Mouse (Mus musculus) megakaryocyte, embryonic 14.5 days (primary cell): ENCODE measurements at regions not wholly inside any gene's neighbourhood (a gene's known extent, or its start where the extent isn't known, plus 50 kb on each side); places are given as distances from the start of the nearest gene placed in this dataset.

Experiments
- FLI1 ChIP-seq: IDR thresholded peaks from 2 replicates; pipeline ENCODE4 v1.6.1; 2012; ENCODE audit warnings: low read length, inconsistent platforms, mixed read lengths
- GATA1 ChIP-seq: IDR thresholded peaks from 3 replicates; pipeline ENCODE4 v1.6.1; 2012; ENCODE audit warnings: mixed read lengths, low read length, inconsistent platforms, borderline replicate concordance

- TF ChIP-seq GATA1 (no peak), FLI1 (no peak)
Observed at GRCm38 (mm10) chr19:22010239-22010638, 128.6 kb upstream of the Trpm3 start.
